Mouse (Mus musculus): ENCODE measurements around the gene Olfr1197.

The Olfr1197 gene

DNA sequence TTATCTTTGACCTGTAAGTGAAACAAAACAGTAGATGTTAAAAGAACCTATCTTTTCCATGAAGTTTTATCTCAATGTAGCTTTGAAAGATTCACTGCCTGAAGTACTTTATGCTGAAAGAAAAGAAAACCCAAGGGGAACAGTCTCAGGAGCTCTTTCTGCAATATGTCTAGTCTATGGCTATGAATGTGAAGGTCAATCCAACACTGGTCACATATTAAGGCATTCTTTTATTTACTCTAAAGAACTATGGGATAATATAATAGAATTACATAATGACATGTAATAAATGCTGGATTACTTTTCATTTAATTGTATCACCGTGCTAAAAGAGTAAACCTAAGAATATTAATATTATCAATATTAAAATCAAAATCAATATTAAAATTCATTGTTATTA, at the start of gene Olfr1197:
Gene Olfr1197 (minus strand): TSS at position 101 of the 400 bp plus-strand sequence.
- no peak for DNase-seq (ENCODE audit: low spot score)

DNA sequence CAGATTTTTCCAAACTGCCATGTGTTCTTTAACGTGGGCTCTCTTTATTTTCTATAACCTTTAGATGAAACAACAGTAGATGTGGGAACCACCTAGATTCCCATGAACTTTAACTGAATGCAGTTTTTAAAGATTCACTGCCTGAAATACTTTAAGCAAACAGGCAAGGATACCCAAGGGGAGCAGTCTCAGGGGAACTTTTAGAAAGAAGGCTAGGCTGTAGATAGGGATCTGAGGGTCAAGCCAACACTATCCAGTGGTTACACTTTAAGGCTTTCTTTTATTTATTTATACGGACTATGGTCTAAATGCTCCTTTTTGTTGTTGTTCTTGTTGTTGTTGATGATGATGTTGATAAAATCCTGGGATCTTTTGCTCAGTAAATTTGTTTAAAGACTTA, 38.2 kb upstream of the Olfr1197 start, which contains the start of gene Olfr1200:
Gene Olfr1200 (minus strand): TSS at position 101 of the 400 bp plus-strand sequence.
- no peak for DNase-seq (ENCODE audit: low spot score)

DNA sequence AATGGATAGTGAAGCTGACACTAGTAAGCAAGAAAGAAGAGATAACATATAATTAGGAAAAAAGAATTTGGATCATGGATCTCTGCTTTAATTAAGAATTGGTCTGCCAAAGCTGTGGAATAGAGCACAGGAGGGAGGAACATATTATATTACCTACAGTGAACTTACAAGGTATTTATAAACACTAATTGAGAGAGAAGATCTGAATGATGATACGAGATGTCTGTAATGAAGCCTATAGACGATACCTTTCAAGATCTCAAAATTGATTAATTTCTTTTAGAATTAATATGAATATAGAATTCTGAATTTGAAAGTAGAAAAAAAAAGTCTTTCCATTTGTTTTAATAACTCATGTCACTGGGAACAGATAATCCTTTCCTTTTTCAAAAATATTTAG, 28.2 kb upstream of the Olfr1197 start, which contains the start of gene Olfr1199:
Gene Olfr1199 (minus strand): TSS at position 101 of the 400 bp plus-strand sequence.
- DNase-seq (ENCODE audit: low spot score) = no peak

DNA sequence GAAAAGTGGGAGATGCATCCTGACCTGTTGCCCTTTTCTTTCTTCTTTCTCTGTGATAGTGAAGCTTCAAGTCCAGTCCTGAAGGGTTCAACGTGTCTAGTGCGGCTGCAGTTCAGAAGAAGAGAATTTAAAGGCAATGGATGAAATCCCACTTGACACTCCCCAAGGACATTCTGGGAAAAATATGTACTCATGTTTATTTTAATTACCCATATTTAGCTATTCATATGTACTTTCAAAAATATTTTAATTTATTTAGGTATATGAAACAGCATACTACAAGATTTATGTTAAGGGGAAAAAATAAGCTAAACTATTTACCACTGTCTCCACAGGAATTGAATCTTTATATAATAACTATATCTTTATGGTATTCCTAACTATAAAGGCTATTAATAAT, 19.1 kb upstream of the Olfr1197 start, which contains the start of gene Olfr1198:
Gene Olfr1198 (minus strand): TSS at position 101 of the 400 bp plus-strand sequence.
- no peak for DNase-seq (ENCODE audit: low spot score)

DNA sequence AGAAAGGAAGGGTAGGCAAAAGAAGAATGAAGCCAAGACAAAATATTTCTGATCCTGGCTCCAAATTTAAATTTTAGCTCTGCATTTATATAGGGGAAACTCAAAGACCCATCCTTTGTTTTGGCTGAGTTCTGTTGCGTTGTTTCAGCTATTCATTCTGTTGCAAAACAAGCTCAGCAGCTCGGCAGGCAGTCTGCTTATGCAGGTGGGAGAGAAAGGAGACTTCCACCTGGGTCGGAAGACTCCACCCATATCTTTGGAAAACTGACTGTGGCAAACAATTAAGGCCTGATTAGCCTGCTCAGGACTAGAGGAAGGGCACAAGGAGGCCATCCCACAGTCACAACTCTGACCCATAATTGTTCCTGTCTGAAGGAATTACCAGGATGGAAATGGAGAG, 11.2 kb upstream of the Olfr1197 start:
- DNase-seq (ENCODE audit: low spot score) = no peak

DNA sequence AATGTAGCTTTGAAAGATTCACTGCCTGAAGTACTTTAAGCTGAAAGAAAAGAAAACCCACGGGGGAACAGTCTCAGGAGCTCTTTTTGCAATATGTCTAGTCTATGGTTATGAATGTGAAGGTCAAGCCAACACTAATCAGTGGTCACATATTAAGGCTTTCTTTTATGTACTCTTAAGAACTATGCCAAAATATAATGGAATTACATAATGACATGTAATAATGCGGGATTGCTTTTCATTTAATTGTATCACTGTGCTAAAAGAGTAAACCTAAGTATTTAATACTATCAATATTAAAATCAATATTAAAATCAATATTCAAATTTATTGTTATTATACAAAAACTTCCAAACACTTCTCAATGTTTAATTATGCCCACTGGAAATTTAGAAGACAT, 27.7 kb downstream of the Olfr1197 start, which contains the start of gene Olfr1196:
Gene Olfr1196 (minus strand): TSS at position 101 of the 400 bp plus-strand sequence.
- DNase-seq (ENCODE audit: low spot score) = no peak

DNA sequence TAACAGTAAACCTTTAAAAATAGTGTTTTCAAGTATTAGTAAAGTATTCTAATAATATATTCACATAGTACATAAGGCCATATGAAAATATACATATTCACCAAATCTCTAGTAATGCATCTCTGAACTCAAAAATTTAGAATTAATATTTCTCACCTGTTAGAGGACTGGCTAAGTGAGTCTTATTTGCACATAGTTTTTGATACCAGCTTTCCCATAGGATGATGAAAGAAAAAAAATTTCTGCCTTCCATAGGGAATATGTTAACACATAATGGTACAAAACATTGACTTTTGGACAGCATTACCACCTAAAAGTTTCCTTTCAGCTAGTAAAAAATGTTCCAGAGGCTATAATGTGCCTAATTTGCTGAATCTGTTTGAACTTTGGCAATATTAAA, 43.1 kb downstream of the Olfr1197 start, which contains the start of gene Olfr1195:
Gene Olfr1195 (minus strand): TSS at position 101 of the 400 bp plus-strand sequence.
- DNase-seq (ENCODE audit: low spot score) = no peak
